Mouse (Mus musculus): ENCODE measurements around the gene Ada. TPM values are rescaled to one million over a fixed set of nuclear protein-coding genes. Genes with fewer than 3 reads are reported as not detected.
"Not testable (repeated sequence)": the region's sequence is repeated elsewhere in the genome, so short reads cannot be mapped to it uniquely, and the experiment has no call there.

The Ada gene
- polyA plus RNA-seq, 1 experiment from 2014 or later = 9.5 TPM

DNA sequence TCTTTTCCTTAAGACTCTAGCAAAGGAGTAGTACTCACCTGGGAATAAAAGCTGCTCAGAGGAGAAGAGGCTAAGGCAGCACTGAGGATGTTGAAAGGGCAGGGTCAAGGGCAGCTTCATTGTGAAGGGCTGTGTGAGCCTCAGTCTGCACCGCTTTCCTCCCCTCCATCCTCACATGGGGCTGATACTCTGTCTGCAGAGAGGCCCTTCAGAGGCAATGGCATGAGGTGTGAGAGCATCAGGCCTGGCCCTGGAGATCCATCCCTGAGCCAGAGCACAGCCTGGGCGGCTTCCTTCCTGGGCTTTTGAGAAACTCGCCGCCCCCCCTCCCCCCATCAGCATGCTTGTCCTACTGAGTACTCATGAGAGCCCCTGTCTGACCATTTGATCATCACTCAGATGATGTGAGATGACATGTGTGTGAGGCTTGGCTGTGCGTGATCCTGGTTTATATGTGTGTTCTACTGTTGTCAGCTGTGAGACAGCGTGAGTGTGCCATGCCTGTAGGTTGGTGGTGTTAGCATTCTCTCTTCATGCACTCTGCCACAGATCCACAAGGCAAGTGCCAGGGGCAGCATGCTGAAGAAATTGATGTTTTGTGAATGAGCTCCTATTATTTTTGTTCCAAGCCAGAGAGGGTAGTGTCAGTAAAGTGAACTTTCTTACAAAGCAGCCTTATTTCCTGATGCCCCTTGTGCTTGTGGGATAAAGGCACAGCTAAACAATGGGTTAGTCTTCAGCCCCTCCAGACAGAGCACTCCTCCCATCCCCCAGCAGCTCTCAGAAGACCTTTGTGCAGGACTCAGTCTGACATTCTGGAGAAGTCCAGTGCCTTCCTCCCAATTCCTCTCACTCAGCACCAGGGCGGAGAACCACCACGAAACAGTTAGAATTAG lies 59.4 kb downstream of the Ada start:
- TF ChIP-seq CTCF (IDR thresholded peaks at IDR 0.05; ENCODE audit: low read depth) = no peak
- ATAC-seq (ENCODE audit: insufficient read depth) = no peak
- no peak for DNase-seq
- WGBS = 65% methylated on average over 8 of the region's 8 CpGs
- no peaks in the 10 kb centered on the region for H3K27me3 ChIP-seq (ENCODE audit: insufficient read depth, low read length)
- H3K36me3 ChIP-seq (ENCODE audit: insufficient read depth) = no peaks in the 10 kb centered on the region
- no peak overlapping the region for H3K4me2 ChIP-seq
- no peak overlapping the region; the same call in 1 of the 2 replicates for H3K27ac ChIP-seq (ENCODE audit: low read depth)
- no peak overlapping the region for H3K9ac ChIP-seq
- H3K4me1 ChIP-seq (ENCODE audit: insufficient read depth) = peaks cover 19% of the 10 kb centered on the region
- H3K4me3 ChIP-seq (ENCODE audit: low read depth, low read length) = no peak overlapping the region
- no peaks in the 10 kb centered on the region for H3K9me3 ChIP-seq (ENCODE audit: low read depth, low read length)

DNA sequence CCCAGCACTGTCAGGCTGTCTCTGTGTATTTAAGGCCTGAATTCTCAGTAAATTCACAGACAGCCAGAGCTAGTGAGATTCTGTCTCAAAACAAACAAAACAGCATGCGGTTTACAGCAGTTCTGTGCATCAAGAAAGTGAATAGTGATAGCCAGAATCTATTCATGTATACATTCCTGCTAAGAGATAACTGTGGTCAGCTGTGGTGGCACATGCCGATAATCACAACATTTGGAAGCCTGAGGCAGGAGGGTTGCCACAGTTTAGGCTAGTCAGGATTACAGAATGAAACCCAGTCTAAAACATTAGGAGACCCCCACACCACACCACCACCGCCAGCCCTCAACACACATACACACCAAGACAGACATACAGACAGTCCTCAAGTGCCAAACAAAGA lies 60.3 kb downstream of the Ada start:
- TF ChIP-seq CTCF (IDR thresholded peaks at IDR 0.05; ENCODE audit: low read depth) = no peak

DNA sequence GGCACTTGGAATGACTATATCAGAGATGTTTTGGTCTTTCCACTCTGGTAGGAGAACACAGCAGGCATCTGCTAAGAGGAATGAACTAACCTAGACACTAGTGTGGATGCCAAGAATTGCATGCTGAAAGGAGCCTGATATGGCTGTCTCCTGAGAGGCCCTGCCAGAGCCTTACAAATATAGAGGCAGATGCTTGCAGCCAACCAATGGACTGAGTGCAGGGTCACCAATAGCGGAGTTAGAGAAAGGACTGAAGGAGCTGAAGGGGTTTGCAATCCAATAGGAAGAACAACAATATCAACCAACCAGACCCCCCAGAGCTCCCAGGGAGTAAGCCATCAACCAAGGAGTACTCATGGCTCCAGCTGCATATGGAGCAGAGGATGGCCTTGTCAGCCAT lies 61.7 kb downstream of the Ada start:
- peaks cover 27% of the 10 kb centered on the region for H3K4me1 ChIP-seq (ENCODE audit: insufficient read depth)
- not testable (repeated sequence) for H3K9me3 ChIP-seq (ENCODE audit: low read depth, low read length); H3K36me3 ChIP-seq (ENCODE audit: insufficient read depth); H3K4me2 ChIP-seq; H3K27ac ChIP-seq (ENCODE audit: low read depth); H3K27me3 ChIP-seq (ENCODE audit: insufficient read depth, low read length); DNase-seq; ATAC-seq (ENCODE audit: insufficient read depth); H3K9ac ChIP-seq; H3K4me3 ChIP-seq (ENCODE audit: low read depth, low read length)
- WGBS = 86% methylated on average over 1 of the region's 1 CpGs

More for the DNA sequence above, 60.3 kb downstream of the Ada start:
- ATAC-seq (ENCODE audit: insufficient read depth) = no peak
- H3K36me3 ChIP-seq (ENCODE audit: insufficient read depth) = no peaks in the 10 kb centered on the region
- H3K4me2 ChIP-seq = no peak overlapping the region
- no peak overlapping the region for H3K9ac ChIP-seq
- no peaks in the 10 kb centered on the region for H3K9me3 ChIP-seq (ENCODE audit: low read depth, low read length)
- no peak overlapping the region for H3K4me3 ChIP-seq (ENCODE audit: low read depth, low read length)
- no peak for DNase-seq
- H3K27ac ChIP-seq (ENCODE audit: low read depth) = no peak overlapping the region
- 65% methylated on average over 3 of the region's 3 CpGs for WGBS
- H3K4me1 ChIP-seq (ENCODE audit: insufficient read depth) = peaks cover 27% of the 10 kb centered on the region
- H3K27me3 ChIP-seq (ENCODE audit: insufficient read depth, low read length) = no peaks in the 10 kb centered on the region

DNA sequence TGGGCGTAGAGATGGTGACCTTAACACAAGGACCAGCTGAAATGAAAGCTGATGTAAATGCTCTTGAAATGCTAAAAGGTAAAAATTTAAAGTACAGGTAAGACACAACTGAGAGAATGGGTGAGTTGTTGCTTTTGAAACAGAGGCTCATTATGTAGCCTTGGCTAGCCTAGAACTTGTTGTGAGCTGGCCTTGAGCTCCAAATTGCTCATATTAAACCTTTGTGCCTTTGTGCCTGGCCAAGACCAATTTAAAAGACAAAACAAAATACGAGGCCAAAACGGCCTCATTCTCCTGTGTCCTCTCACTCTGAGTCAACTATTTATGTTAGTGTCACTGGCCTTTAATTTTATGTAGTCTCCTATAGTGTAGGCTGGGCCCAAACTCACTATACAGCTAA lies 63.2 kb downstream of the Ada start:
- H3K4me2 ChIP-seq = no peak overlapping the region

DNA sequence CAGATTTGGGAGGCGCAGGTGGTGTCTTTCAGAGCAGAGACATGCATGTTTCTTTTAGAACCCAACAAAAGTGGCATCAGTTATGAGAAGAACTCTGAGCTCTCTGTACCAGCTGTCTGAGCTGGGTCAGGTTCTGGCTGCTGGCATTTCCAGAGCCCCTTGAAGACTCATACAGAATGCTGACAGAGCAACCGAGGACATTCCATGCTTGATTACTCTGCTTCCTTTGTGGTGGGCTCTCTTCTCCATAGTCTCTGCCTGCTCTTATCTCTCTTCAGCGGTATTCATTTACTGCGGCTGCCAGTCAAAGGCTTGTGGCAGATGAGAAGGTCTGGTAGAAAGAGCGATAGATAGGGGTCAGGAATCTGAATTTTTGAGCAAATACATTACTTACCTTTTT lies 63.8 kb downstream of the Ada start:
- Histone ChIP-seq H3K27ac (ENCODE audit: low read depth) (peak overlapping the region; percentile 91), H3K4me3 (ENCODE audit: low read depth, low read length) (no peak overlapping the region), H3K4me2 (peak overlapping the region; percentile 50), H3K9ac (peak overlapping the region; percentile 21; the same call in 1 of the 2 replicates), H3K27me3 (ENCODE audit: insufficient read depth, low read length) (no peaks in the 10 kb centered on the region), H3K9me3 (ENCODE audit: low read depth, low read length) (no peaks in the 10 kb centered on the region), H3K36me3 (ENCODE audit: insufficient read depth) (no peaks in the 10 kb centered on the region), H3K4me1 (ENCODE audit: insufficient read depth) (peaks cover 27% of the 10 kb centered on the region)
- TF ChIP-seq CTCF (IDR thresholded peaks at IDR 0.05; ENCODE audit: low read depth) = no peak
- WGBS = 53% methylated on average over 5 of the region's 5 CpGs
- DNase-seq (peak; percentile 32), ATAC-seq (ENCODE audit: insufficient read depth) (peak; percentile 28; the same call in 1 of the 2 replicates)

More for the DNA sequence above, 63.2 kb downstream of the Ada start:
- Histone ChIP-seq H3K27me3 (ENCODE audit: insufficient read depth, low read length) (no peaks in the 10 kb centered on the region), H3K27ac (ENCODE audit: low read depth) (no peak overlapping the region), H3K9ac (no peak overlapping the region), H3K36me3 (ENCODE audit: insufficient read depth) (no peaks in the 10 kb centered on the region), H3K4me1 (ENCODE audit: insufficient read depth) (peaks cover 27% of the 10 kb centered on the region), H3K9me3 (ENCODE audit: low read depth, low read length) (no peaks in the 10 kb centered on the region), H3K4me3 (ENCODE audit: low read depth, low read length) (no peak overlapping the region)
- no peak for TF ChIP-seq CTCF (IDR thresholded peaks at IDR 0.05; ENCODE audit: low read depth)
- DNase-seq (no peak), ATAC-seq (ENCODE audit: insufficient read depth) (no peak)
- 64% methylated on average over 3 of the region's 3 CpGs for WGBS

DNA sequence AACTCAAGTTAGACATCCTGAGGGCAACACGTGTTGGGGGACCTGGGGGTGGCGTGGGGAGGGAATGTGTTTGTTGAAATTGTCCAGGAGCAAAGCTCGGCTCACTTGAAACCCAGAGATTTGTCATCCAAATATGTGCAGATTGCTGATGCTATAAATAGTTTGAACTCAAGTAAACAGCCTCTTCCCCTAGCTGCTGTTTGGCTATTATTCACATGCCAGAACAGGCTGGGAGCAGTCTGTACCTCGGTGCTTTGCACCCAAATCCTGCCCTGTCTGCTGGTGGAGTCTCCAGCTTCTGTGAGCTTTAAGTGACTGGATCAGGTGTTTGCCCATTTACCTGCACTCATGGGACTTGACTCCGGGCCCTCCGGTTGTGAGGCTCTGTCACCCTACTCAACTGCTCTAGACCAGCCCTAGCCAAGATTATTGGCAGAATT lies 64.3 kb downstream of the Ada start:
- TF ChIP-seq CTCF (IDR thresholded peaks at IDR 0.05; ENCODE audit: low read depth) = no peak
- no peaks in the 10 kb centered on the region for H3K27me3 ChIP-seq (ENCODE audit: insufficient read depth, low read length)
- peak overlapping the region; percentile 50 for H3K4me2 ChIP-seq
- ATAC-seq (ENCODE audit: insufficient read depth) (peak; percentile 81), DNase-seq (peak; percentile 76)
- no peaks in the 10 kb centered on the region for H3K36me3 ChIP-seq (ENCODE audit: insufficient read depth)
- H3K27ac ChIP-seq (ENCODE audit: low read depth) = peak overlapping the region; percentile 91
- H3K9me3 ChIP-seq (ENCODE audit: low read depth, low read length) = no peaks in the 10 kb centered on the region
- WGBS = 17% methylated on average over 6 of the region's 6 CpGs
- H3K4me1 ChIP-seq (ENCODE audit: insufficient read depth) = peaks cover 25% of the 10 kb centered on the region
- no peak overlapping the region for H3K4me3 ChIP-seq (ENCODE audit: low read depth, low read length)
- peak overlapping the region; percentile 21; the same call in 1 of the 2 replicates for H3K9ac ChIP-seq

DNA sequence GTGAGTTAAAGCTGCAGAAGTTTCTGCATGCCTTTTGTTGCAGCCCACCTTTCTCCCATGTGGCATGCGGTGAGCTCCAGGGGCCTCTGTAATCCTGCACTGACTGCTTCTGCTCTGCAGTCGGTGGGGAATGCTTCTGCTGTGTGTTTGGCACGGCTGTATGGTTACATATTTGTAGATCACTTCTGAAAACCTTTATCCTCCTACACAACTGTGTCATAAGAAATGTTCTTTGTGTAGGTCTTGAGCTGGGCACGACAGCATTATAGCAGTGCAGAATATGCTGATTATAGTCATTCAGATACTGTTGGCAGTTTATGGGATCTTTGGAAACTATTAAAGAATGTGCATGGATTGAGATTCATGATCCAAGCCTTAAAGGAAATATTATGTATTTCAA lies 64.8 kb downstream of the Ada start:
- Histone ChIP-seq H3K4me2 (peak overlapping the region; percentile 50; the same call in 1 of the 2 replicates), H3K4me1 (ENCODE audit: insufficient read depth) (peaks cover 21% of the 10 kb centered on the region), H3K27me3 (ENCODE audit: insufficient read depth, low read length) (no peaks in the 10 kb centered on the region), H3K9me3 (ENCODE audit: low read depth, low read length) (no peaks in the 10 kb centered on the region), H3K4me3 (ENCODE audit: low read depth, low read length) (no peak overlapping the region), H3K27ac (ENCODE audit: low read depth) (peak overlapping the region; percentile 91), H3K9ac (no peak overlapping the region), H3K36me3 (ENCODE audit: insufficient read depth) (no peaks in the 10 kb centered on the region)
- 25% methylated on average over 4 of the region's 4 CpGs for WGBS
- DNase-seq = peak; percentile 27
- peak; percentile 49 for ATAC-seq (ENCODE audit: insufficient read depth)
- no peak for TF ChIP-seq CTCF (IDR thresholded peaks at IDR 0.05; ENCODE audit: low read depth)

All from lung, embryonic 14.5 days (tissue).